Mouse (Mus musculus): Measurements from ENCODE around the gene Gstm4. TPM values are rescaled to one million over a fixed set of nuclear protein-coding genes. Genes with fewer than 3 reads are reported as not detected.

The Gstm4 gene
- polyA plus RNA-seq, 1 experiment from 2014 or later: 17.6 TPM

- Histone ChIP-seq H3K4me1 (replicated peaks; ENCODE audit: control insufficient read depth, insufficient read depth, low read length) (no peaks in the 10 kb centered on the region), H3K36me3 (ENCODE audit: control insufficient read depth, insufficient read depth, low read length) (no peaks in the 10 kb centered on the region), H3K9me3 (ENCODE audit: control insufficient read depth, low read length) (no peaks in the 10 kb centered on the region), H3K9ac (ENCODE audit: low read length) (no peak overlapping the region), H3K27me3 (ENCODE audit: control insufficient read depth, insufficient read depth, low read depth, low read length) (no peaks in the 10 kb centered on the region), H3K4me3 (ENCODE audit: low read length) (no peak overlapping the region), H3K27ac (ENCODE audit: low read length) (no peak overlapping the region), H3K4me2 (ENCODE audit: low read depth, low read length) (no peak overlapping the region)
- no peak for ATAC-seq (ENCODE audit: low read depth)
- 85% methylated on average over 5 of the region's 5 CpGs for WGBS
Observed at GRCm38 (mm10) chr3:108050493-108050892, 5.8 kb upstream of the Gstm4 start.

GRCm38 (mm10) chr3:108048306-108048705 is 3.6 kb upstream of the Gstm4 start:
- no peaks in the 10 kb centered on the region for H3K27me3 ChIP-seq (ENCODE audit: control insufficient read depth, insufficient read depth, low read depth, low read length)
- no peak overlapping the region for H3K4me2 ChIP-seq (ENCODE audit: low read depth, low read length)
- no peak overlapping the region for H3K27ac ChIP-seq (ENCODE audit: low read length)
- H3K36me3 ChIP-seq (ENCODE audit: control insufficient read depth, insufficient read depth, low read length): no peaks in the 10 kb centered on the region
- peaks cover 3% of the 10 kb centered on the region; the same call in 1 of the 2 replicates for H3K4me1 ChIP-seq (replicated peaks; ENCODE audit: control insufficient read depth, insufficient read depth, low read length)
- no peak overlapping the region for H3K9ac ChIP-seq (ENCODE audit: low read length)
- no peak overlapping the region for H3K4me3 ChIP-seq (ENCODE audit: low read length)
- WGBS: 46% methylated on average over 3 of the region's 3 CpGs
- ATAC-seq (ENCODE audit: low read depth): no peak
- no peaks in the 10 kb centered on the region for H3K9me3 ChIP-seq (ENCODE audit: control insufficient read depth, low read length)

- WGBS: 79% methylated on average over 2 of the region's 2 CpGs
- no peak for ATAC-seq (ENCODE audit: low read depth)
- no peak overlapping the region for H3K4me2 ChIP-seq (ENCODE audit: low read depth, low read length)
Observed at GRCm38 (mm10) chr3:108046944-108047655, 2.4 kb upstream of the Gstm4 start.

GRCm38 (mm10) chr3:108033156-108033555 is 11.5 kb downstream of the Gstm4 start:
- ATAC-seq (ENCODE audit: low read depth): no peak
- no peak overlapping the region for H3K9ac ChIP-seq (ENCODE audit: low read length)
- H3K4me1 ChIP-seq (replicated peaks; ENCODE audit: control insufficient read depth, insufficient read depth, low read length): no peaks in the 10 kb centered on the region; the same call in none of the 2 replicates
- H3K27me3 ChIP-seq (ENCODE audit: control insufficient read depth, insufficient read depth, low read depth, low read length): no peaks in the 10 kb centered on the region
- H3K9me3 ChIP-seq (ENCODE audit: control insufficient read depth, low read length): no peaks in the 10 kb centered on the region
- WGBS: 57% methylated on average over 5 of the region's 5 CpGs
- H3K36me3 ChIP-seq (ENCODE audit: control insufficient read depth, insufficient read depth, low read length): no peaks in the 10 kb centered on the region
- no peak overlapping the region for H3K4me2 ChIP-seq (ENCODE audit: low read depth, low read length)
- H3K27ac ChIP-seq (ENCODE audit: low read length): no peak overlapping the region
- no peak overlapping the region for H3K4me3 ChIP-seq (ENCODE audit: low read length)

More at GRCm38 (mm10) chr3:108046944-108047655, 2.4 kb upstream of the Gstm4 start:
- Histone ChIP-seq H3K4me3 (ENCODE audit: low read length) (no peak overlapping the region), H3K27me3 (ENCODE audit: control insufficient read depth, insufficient read depth, low read depth, low read length) (no peaks in the 10 kb centered on the region), H3K9ac (ENCODE audit: low read length) (no peak overlapping the region), H3K27ac (ENCODE audit: low read length) (no peak overlapping the region), H3K9me3 (ENCODE audit: control insufficient read depth, low read length) (no peaks in the 10 kb centered on the region), H3K4me1 (replicated peaks; ENCODE audit: control insufficient read depth, insufficient read depth, low read length) (peaks cover 3% of the 10 kb centered on the region; the same call in 1 of the 2 replicates), H3K36me3 (ENCODE audit: control insufficient read depth, insufficient read depth, low read length) (no peaks in the 10 kb centered on the region)

GRCm38 (mm10) chr3:108032113-108032512 is 12.6 kb downstream of the Gstm4 start:
- H3K9ac ChIP-seq (ENCODE audit: low read length): no peak overlapping the region
- H3K4me1 ChIP-seq (replicated peaks; ENCODE audit: control insufficient read depth, insufficient read depth, low read length): no peaks in the 10 kb centered on the region; the same call in 1 of the 2 replicates
- ATAC-seq (ENCODE audit: low read depth): peak; percentile 34; the same call in 1 of the 2 replicates
- no peak overlapping the region for H3K27ac ChIP-seq (ENCODE audit: low read length)
- H3K9me3 ChIP-seq (ENCODE audit: control insufficient read depth, low read length): no peaks in the 10 kb centered on the region
- H3K27me3 ChIP-seq (ENCODE audit: control insufficient read depth, insufficient read depth, low read depth, low read length): no peaks in the 10 kb centered on the region
- no peak overlapping the region for H3K4me2 ChIP-seq (ENCODE audit: low read depth, low read length)
- H3K4me3 ChIP-seq (ENCODE audit: low read length): no peak overlapping the region
- H3K36me3 ChIP-seq (ENCODE audit: control insufficient read depth, insufficient read depth, low read length): no peaks in the 10 kb centered on the region

- WGBS: 82% methylated on average over 4 of the region's 4 CpGs
- no peak for ATAC-seq (ENCODE audit: low read depth)
- Histone ChIP-seq H3K27ac (ENCODE audit: low read length) (no peak overlapping the region), H3K4me1 (replicated peaks; ENCODE audit: control insufficient read depth, insufficient read depth, low read length) (no peaks in the 10 kb centered on the region; the same call in 1 of the 2 replicates), H3K9me3 (ENCODE audit: control insufficient read depth, low read length) (no peaks in the 10 kb centered on the region), H3K9ac (ENCODE audit: low read length) (no peak overlapping the region), H3K27me3 (ENCODE audit: control insufficient read depth, insufficient read depth, low read depth, low read length) (no peaks in the 10 kb centered on the region), H3K4me2 (ENCODE audit: low read depth, low read length) (no peak overlapping the region), H3K4me3 (ENCODE audit: low read length) (no peak overlapping the region), H3K36me3 (ENCODE audit: control insufficient read depth, insufficient read depth, low read length) (no peaks in the 10 kb centered on the region)
Observed at GRCm38 (mm10) chr3:108028641-108029365, 15.9 kb downstream of the Gstm4 start.

GRCm38 (mm10) chr3:108026597-108026996 is 18.1 kb downstream of the Gstm4 start:
- H3K9me3 ChIP-seq (ENCODE audit: control insufficient read depth, low read length): no peaks in the 10 kb centered on the region
- no peaks in the 10 kb centered on the region for H3K27me3 ChIP-seq (ENCODE audit: control insufficient read depth, insufficient read depth, low read depth, low read length)
- H3K36me3 ChIP-seq (ENCODE audit: control insufficient read depth, insufficient read depth, low read length): no peaks in the 10 kb centered on the region
- no peak overlapping the region for H3K9ac ChIP-seq (ENCODE audit: low read length)
- H3K27ac ChIP-seq (ENCODE audit: low read length): no peak overlapping the region
- no peak overlapping the region for H3K4me3 ChIP-seq (ENCODE audit: low read length)
- ATAC-seq (ENCODE audit: low read depth): no peak
- H3K4me2 ChIP-seq (ENCODE audit: low read depth, low read length): no peak overlapping the region
- H3K4me1 ChIP-seq (replicated peaks; ENCODE audit: control insufficient read depth, insufficient read depth, low read length): no peaks in the 10 kb centered on the region
- 64% methylated on average over 1 of the region's 1 CpGs for WGBS

- 64% methylated on average over 5 of the region's 5 CpGs for WGBS
Observed at GRCm38 (mm10) chr3:108026049-108026448, 18.6 kb downstream of the Gstm4 start.

GRCm38 (mm10) chr3:108025318-108025717 is 19.4 kb downstream of the Gstm4 start:
- no peak overlapping the region for H3K4me3 ChIP-seq (ENCODE audit: low read length)
- H3K4me2 ChIP-seq (ENCODE audit: low read depth, low read length): no peak overlapping the region
- H3K27ac ChIP-seq (ENCODE audit: low read length): no peak overlapping the region
- ATAC-seq (ENCODE audit: low read depth): no peak
- no peaks in the 10 kb centered on the region for H3K36me3 ChIP-seq (ENCODE audit: control insufficient read depth, insufficient read depth, low read length)
- no peaks in the 10 kb centered on the region for H3K9me3 ChIP-seq (ENCODE audit: control insufficient read depth, low read length)
- no peak overlapping the region for H3K9ac ChIP-seq (ENCODE audit: low read length)
- no peaks in the 10 kb centered on the region for H3K4me1 ChIP-seq (replicated peaks; ENCODE audit: control insufficient read depth, insufficient read depth, low read length)
- 49% methylated on average over 4 of the region's 4 CpGs for WGBS
- H3K27me3 ChIP-seq (ENCODE audit: control insufficient read depth, insufficient read depth, low read depth, low read length): no peaks in the 10 kb centered on the region

More at GRCm38 (mm10) chr3:108026049-108026448, 18.6 kb downstream of the Gstm4 start:
- Histone ChIP-seq H3K4me1 (replicated peaks; ENCODE audit: control insufficient read depth, insufficient read depth, low read length) (no peaks in the 10 kb centered on the region), H3K4me3 (ENCODE audit: low read length) (no peak overlapping the region), H3K36me3 (ENCODE audit: control insufficient read depth, insufficient read depth, low read length) (no peaks in the 10 kb centered on the region), H3K27ac (ENCODE audit: low read length) (no peak overlapping the region), H3K27me3 (ENCODE audit: control insufficient read depth, insufficient read depth, low read depth, low read length) (no peaks in the 10 kb centered on the region), H3K9me3 (ENCODE audit: control insufficient read depth, low read length) (no peaks in the 10 kb centered on the region), H3K9ac (ENCODE audit: low read length) (no peak overlapping the region), H3K4me2 (ENCODE audit: low read depth, low read length) (no peak overlapping the region)
- ATAC-seq (ENCODE audit: low read depth): no peak

Data from lung, embryonic 16.5 days (tissue).